Mouse (Mus musculus) embryonic facial prominence, embryonic 13.5 days (tissue): ENCODE measurements around the gene Ube2j1. TPM values are rescaled to one million over a fixed set of nuclear protein-coding genes. Genes with fewer than 3 reads are reported as not detected.
A peak's percentile ranks its signal among the peaks of the same experiment; 100 is the strongest.

Experiments used
- ATAC-seq: fragments of 200-750 bp; cut with Nextera tagmentation; 2 replicates; pipeline ENCODE4 v1.8.0; 2017; ENCODE audit warnings: low read depth; ENCODE audit not compliant: insufficient number of reproducible peaks, insufficient read depth, low FRiP score, low TSS enrichment
- H3K27ac ChIP-seq: fragments of 300-500 bp; sonication (generic); 2 replicates; pipeline ENCODE4 v1.5.1; 2015; ENCODE audit warnings: moderate library complexity, mild to moderate bottlenecking, inconsistent platforms
- H3K27me3 ChIP-seq: fragments of 300-500 bp; sonication (generic); 2 replicates; pipeline ENCODE4 v1.6.1; 2015; ENCODE audit warnings: mild to moderate bottlenecking, inconsistent platforms
- H3K36me3 ChIP-seq: fragments of 300-500 bp; sonication (generic); 2 replicates; pipeline ENCODE4 v1.6.1; 2015; ENCODE audit warnings: mild to moderate bottlenecking, inconsistent platforms
- H3K4me1 ChIP-seq: fragments of 300-500 bp; sonication (generic); 2 replicates; pipeline ENCODE4 v1.6.1; 2015; ENCODE audit warnings: inconsistent platforms
- H3K4me2 ChIP-seq: fragments of 300-500 bp; sonication (generic); 2 replicates; pipeline ENCODE4 v1.6.1; 2015; ENCODE audit warnings: moderate library complexity, mild to moderate bottlenecking, inconsistent platforms
- H3K4me3 ChIP-seq: fragments of 300-500 bp; sonication (generic); 2 replicates; pipeline ENCODE4 v1.5.1; 2015; ENCODE audit warnings: mild to moderate bottlenecking, inconsistent platforms
- H3K9ac ChIP-seq: fragments of 300-500 bp; sonication (generic); 2 replicates; pipeline ENCODE4 v1.6.1; 2015; ENCODE audit warnings: mild to moderate bottlenecking, inconsistent platforms
- H3K9me3 ChIP-seq: fragments of 300-500 bp; sonication (generic); 2 replicates; pipeline ENCODE4 v1.6.1; 2016; ENCODE audit warnings: inconsistent platforms
- WGBS: fragments of 180-500 bp; shearing (Covaris S2); methylation state at CpG from one replicate; pipeline ENCODE4 v1.1.7; 2015; ENCODE audit warnings: mixed read lengths; 5-methylcytosine and 5-hydroxymethylcytosine counted together
- polyA plus RNA-seq: library from polyadenylated mRNA; unstranded; fragments of >200 nt; fragmentation: Nextera tagmentation; extraction: Ambion mirVana; gene quantifications from 2 replicates; pipeline ENCODE4 v1.2.1, GENCODE M21; 2015

The Ube2j1 gene
- polyA plus RNA-seq, 1 experiment from 2014 or later: 34.1 TPM

- Histone ChIP-seq H3K4me1 (no peaks in the 10 kb centered on the region), H3K4me3 (no peak overlapping the region), H3K36me3 (peaks cover 11% of the 10 kb centered on the region), H3K9me3 (no peaks in the 10 kb centered on the region), H3K27me3 (no peaks in the 10 kb centered on the region), H3K27ac (no peak overlapping the region), H3K9ac (no peak overlapping the region), H3K4me2 (no peak overlapping the region)
- no peak for ATAC-seq
- 78% methylated on average over 8 of the region's 8 CpGs for WGBS
Measured at GRCm38 (mm10) chr4:33024420-33024819, 6.8 kb upstream of the Ube2j1 start.

DNA sequence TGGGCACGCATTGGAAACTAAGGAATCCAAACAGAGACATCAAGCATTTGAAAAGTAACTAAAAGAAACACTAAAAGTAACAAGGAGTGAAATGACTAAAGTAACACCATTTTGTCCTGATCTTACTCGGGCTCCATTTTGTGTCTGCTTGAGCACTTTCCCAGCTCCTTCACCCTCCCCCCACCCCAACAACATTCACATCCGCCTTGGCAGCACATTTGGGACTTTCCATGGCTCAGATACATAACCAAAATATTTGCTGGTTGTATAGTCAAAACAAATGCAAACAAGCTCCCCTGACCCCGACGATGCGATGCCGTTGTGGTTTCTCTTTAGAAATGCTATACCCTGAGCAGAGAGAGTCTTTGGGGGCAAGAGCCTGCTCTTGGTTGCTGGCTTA is 2.1 kb upstream of the Ube2j1 start:
- Histone ChIP-seq H3K27ac (no peak overlapping the region), H3K4me3 (no peak overlapping the region), H3K27me3 (no peaks in the 10 kb centered on the region), H3K9ac (no peak overlapping the region), H3K9me3 (no peaks in the 10 kb centered on the region), H3K4me2 (no peak overlapping the region), H3K36me3 (peaks cover 11% of the 10 kb centered on the region), H3K4me1 (peaks cover 16% of the 10 kb centered on the region)
- no peak for ATAC-seq
- WGBS: 77% methylated on average over 7 of the region's 7 CpGs

- peak overlapping the region; percentile 69 for H3K4me3 ChIP-seq
- peak; percentile 52 for ATAC-seq
- H3K4me2 ChIP-seq: peak overlapping the region; percentile 69
- H3K27me3 ChIP-seq: no peaks in the 10 kb centered on the region
- peaks cover 3% of the 10 kb centered on the region for H3K9me3 ChIP-seq
- peaks cover 16% of the 10 kb centered on the region for H3K36me3 ChIP-seq
- 2% methylated on average over 55 of the region's 55 CpGs for WGBS
- H3K27ac ChIP-seq: peak overlapping the region; percentile 92
- H3K9ac ChIP-seq: peak overlapping the region; percentile 97
- H3K4me1 ChIP-seq: peaks cover 16% of the 10 kb centered on the region
Measured at GRCm38 (mm10) chr4:33030264-33031194, 687 bp upstream of the Ube2j1 start.

DNA sequence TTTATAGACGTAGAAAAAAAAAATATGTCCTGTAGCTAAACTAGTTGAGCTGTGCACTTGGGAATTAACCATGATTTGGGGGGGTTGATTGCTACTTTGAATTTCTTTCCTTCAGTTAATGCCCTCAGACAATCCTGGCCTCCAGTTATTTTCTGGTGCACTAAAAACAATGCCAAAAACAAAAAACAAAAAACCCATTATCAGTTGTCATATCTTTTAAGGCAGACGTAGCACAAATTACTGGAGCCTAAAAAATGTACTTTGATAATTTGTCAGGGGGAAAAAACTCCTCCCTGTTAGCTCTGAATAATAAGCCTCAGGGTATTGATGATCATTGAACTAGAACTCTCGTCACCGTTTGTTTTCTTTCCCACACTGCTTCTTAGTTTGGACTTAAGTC is 829 bp downstream of the Ube2j1 start:
- WGBS: 3% methylated on average over 4 of the region's 4 CpGs
- ATAC-seq: no peak
- peak overlapping the region; percentile 69 for H3K4me3 ChIP-seq
- H3K4me1 ChIP-seq: peaks cover 16% of the 10 kb centered on the region
- H3K9ac ChIP-seq: peak overlapping the region; percentile 97
- H3K27me3 ChIP-seq: no peaks in the 10 kb centered on the region
- peaks cover 4% of the 10 kb centered on the region for H3K9me3 ChIP-seq
- peak overlapping the region; percentile 92; the same call in 1 of the 2 replicates for H3K27ac ChIP-seq
- peaks cover 25% of the 10 kb centered on the region for H3K36me3 ChIP-seq
- H3K4me2 ChIP-seq: peak overlapping the region; percentile 69

GRCm38 (mm10) chr4:33033515-33033914 is 2.3 kb downstream of the Ube2j1 start:
- no peak for ATAC-seq
- Histone ChIP-seq H3K9me3 (peaks cover 4% of the 10 kb centered on the region), H3K4me1 (peaks cover 16% of the 10 kb centered on the region), H3K9ac (no peak overlapping the region), H3K4me2 (0 out of 2 replicates have a peak overlapping the region, but pooled peaks have one; percentile 69), H3K36me3 (peaks cover 24% of the 10 kb centered on the region), H3K4me3 (no peak overlapping the region), H3K27me3 (no peaks in the 10 kb centered on the region), H3K27ac (no peak overlapping the region)
- WGBS: 76% methylated on average over 6 of the region's 6 CpGs

DNA sequence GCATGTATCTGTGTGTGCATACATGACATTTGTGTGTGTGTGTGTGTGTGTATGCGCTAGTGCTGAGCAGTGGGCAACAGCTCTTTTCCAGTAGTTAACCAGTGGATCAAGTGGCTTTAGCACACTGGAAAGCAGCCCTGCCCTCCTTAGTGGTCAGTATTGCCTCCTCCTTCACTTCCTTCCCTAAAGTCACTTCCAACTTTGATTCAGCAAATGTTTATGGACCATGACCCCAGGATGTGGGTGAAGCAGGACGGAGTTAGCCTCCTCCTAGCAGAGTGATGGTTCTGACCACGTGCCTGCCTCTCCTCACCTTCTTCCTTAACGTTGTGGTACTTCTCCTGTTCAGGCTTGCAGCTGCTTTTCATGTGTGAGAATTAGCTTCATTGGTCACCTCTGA is 8.6 kb downstream of the Ube2j1 start:
- Histone ChIP-seq H3K9ac (no peak overlapping the region), H3K4me1 (no peaks in the 10 kb centered on the region), H3K4me3 (no peak overlapping the region), H3K4me2 (no peak overlapping the region), H3K27ac (no peak overlapping the region), H3K27me3 (no peaks in the 10 kb centered on the region), H3K9me3 (peaks cover 4% of the 10 kb centered on the region), H3K36me3 (peaks cover 75% of the 10 kb centered on the region)
- no peak for ATAC-seq
- WGBS: 90% methylated on average over 4 of the region's 4 CpGs

GRCm38 (mm10) chr4:33049601-33050000 is 18.4 kb downstream of the Ube2j1 start:
- Histone ChIP-seq H3K27me3 (no peaks in the 10 kb centered on the region), H3K4me3 (no peak overlapping the region), H3K36me3 (peaks cover 70% of the 10 kb centered on the region), H3K9me3 (no peaks in the 10 kb centered on the region), H3K27ac (no peak overlapping the region), H3K4me2 (no peak overlapping the region), H3K9ac (no peak overlapping the region), H3K4me1 (no peaks in the 10 kb centered on the region)
- WGBS: 93% methylated on average over 11 of the region's 11 CpGs
- no peak for ATAC-seq

DNA sequence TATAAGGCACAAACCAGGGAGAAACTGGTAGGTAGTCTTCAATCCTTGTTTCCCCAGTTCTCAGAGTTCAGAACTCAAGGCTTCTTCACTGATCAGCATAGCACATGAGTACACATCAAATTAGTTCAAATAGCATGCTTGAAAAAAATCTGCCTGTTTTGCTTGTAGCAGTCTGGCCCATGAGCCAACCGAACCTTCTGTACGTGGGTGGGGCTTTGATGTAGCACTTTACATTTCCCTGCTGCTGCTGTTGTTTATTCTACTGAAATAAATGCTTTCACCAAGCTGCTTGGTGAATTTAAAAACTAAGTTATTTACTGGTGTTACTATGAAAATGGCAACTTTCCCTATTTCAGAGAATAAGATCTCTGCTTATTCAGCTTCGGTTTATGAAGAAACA is 20.8 kb downstream of the Ube2j1 start:
- no peak for ATAC-seq
- H3K27me3 ChIP-seq: no peaks in the 10 kb centered on the region
- H3K9ac ChIP-seq: no peak overlapping the region
- no peak overlapping the region for H3K4me3 ChIP-seq
- no peaks in the 10 kb centered on the region for H3K4me1 ChIP-seq
- peaks cover 47% of the 10 kb centered on the region for H3K36me3 ChIP-seq
- H3K9me3 ChIP-seq: no peaks in the 10 kb centered on the region
- WGBS: 93% methylated on average over 3 of the region's 3 CpGs
- no peak overlapping the region for H3K4me2 ChIP-seq
- H3K27ac ChIP-seq: no peak overlapping the region

GRCm38 (mm10) chr4:33052650-33053049 is 21.4 kb downstream of the Ube2j1 start:
- H3K36me3 ChIP-seq: peaks cover 43% of the 10 kb centered on the region
- no peak overlapping the region for H3K9ac ChIP-seq
- H3K27me3 ChIP-seq: no peaks in the 10 kb centered on the region
- WGBS: 89% methylated on average over 5 of the region's 5 CpGs
- no peaks in the 10 kb centered on the region for H3K9me3 ChIP-seq
- no peak overlapping the region for H3K4me3 ChIP-seq
- H3K4me2 ChIP-seq: no peak overlapping the region
- ATAC-seq: no peak
- H3K4me1 ChIP-seq: no peaks in the 10 kb centered on the region
- H3K27ac ChIP-seq: no peak overlapping the region

DNA sequence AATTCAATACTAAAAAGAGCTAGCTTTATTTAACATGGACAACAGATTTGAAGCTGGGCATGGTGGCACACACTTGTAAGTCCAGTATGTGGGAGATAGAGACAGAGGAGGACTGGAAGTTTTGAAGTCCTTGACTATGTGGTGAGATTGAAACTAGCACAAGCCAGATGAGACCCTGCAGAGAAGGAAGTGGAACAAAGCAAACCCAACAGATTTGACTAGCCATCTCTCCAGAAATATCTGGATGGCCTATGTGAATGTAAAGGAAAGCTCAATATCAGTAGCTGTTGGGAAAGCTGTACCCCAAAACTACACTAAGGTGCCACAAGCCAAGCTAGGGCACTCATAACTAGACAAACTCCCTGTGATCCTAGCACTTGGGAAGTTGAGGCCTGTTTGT is 23.2 kb downstream of the Ube2j1 start:
- Histone ChIP-seq H3K27me3 (no peaks in the 10 kb centered on the region), H3K36me3 (peaks cover 28% of the 10 kb centered on the region), H3K4me1 (peaks cover 8% of the 10 kb centered on the region; the same call in 1 of the 2 replicates), H3K4me2 (no peak overlapping the region), H3K4me3 (no peak overlapping the region), H3K27ac (no peak overlapping the region), H3K9ac (no peak overlapping the region), H3K9me3 (no peaks in the 10 kb centered on the region)
- ATAC-seq: no peak

DNA sequence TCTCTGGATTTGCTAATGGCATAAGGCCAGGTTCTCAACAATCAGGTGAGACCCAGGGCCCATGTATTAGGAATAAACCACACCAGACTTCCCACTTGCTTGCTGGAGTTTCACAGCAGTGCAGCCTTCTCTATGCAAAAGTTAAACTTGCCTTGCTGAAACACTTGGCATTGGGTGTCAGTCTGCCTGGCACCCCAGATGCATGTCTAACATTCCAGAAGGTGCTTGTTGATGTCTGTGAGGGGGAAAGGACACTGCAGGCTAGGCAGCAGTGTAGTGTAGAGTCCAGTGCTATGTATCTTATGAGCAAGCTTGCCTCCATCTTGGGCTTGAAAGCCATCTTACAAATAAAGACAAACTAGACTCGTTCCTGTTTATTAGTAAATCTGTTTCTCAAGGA is 25.1 kb downstream of the Ube2j1 start:
- Histone ChIP-seq H3K9ac (no peak overlapping the region), H3K9me3 (no peaks in the 10 kb centered on the region), H3K4me3 (no peak overlapping the region), H3K27me3 (no peaks in the 10 kb centered on the region), H3K36me3 (peaks cover 14% of the 10 kb centered on the region), H3K27ac (no peak overlapping the region), H3K4me1 (peaks cover 8% of the 10 kb centered on the region; the same call in 1 of the 2 replicates), H3K4me2 (no peak overlapping the region)
- WGBS: 83% methylated on average over 1 of the region's 1 CpGs
- no peak for ATAC-seq
